Mouse (Mus musculus) liver, adult 2 months (tissue): Measurements from ENCODE around the gene Spata2. TPM values are rescaled to one million over a fixed set of nuclear protein-coding genes. Genes with fewer than 3 reads are reported as not detected.

Source experiments
- DNase-seq: peaks from one replicate; pipeline ENCODE4 v3.0.0-alpha.2; 2011; ENCODE audit warnings: low read depth, low spot score; ENCODE audit errors: extremely low read depth
- H3K27ac ChIP-seq: fragments of 200-500 bp; replicated peaks from 2 replicates; pipeline ENCODE4 v1.5.1; 2012; ENCODE audit warnings: low read depth, mild to moderate bottlenecking, control low read depth, inconsistent platforms, low read length; ENCODE audit not compliant: insufficient read depth
- H3K27me3 ChIP-seq: fragments of 200-500 bp; 2 replicates; pipeline ENCODE4 v1.6.1; 2012; ENCODE audit warnings: mild to moderate bottlenecking, moderate library complexity, low read length, inconsistent platforms; ENCODE audit not compliant: control insufficient read depth, insufficient read depth
- H3K36me3 ChIP-seq: fragments of 200-500 bp; 2 replicates; pipeline ENCODE4 v1.6.1; 2012; ENCODE audit warnings: low read length, inconsistent platforms; ENCODE audit not compliant: control insufficient read depth, insufficient read depth
- H3K4me1 ChIP-seq: fragments of 200-500 bp; 2 replicates; pipeline ENCODE4 v1.6.1; 2011; ENCODE audit warnings: low read length; ENCODE audit not compliant: control insufficient read depth, insufficient read depth
- H3K4me3 ChIP-seq: fragments of 200-500 bp; 2 replicates; pipeline ENCODE4 v1.5.1; 2011; ENCODE audit warnings: low read depth, mild to moderate bottlenecking, control low read depth, low read length, moderate library complexity; ENCODE audit not compliant: insufficient read depth
- H3K79me2 ChIP-seq: fragments of 200-500 bp; 2 replicates; pipeline ENCODE4 v1.6.1; 2012; ENCODE audit warnings: inconsistent platforms, mild to moderate bottlenecking, low read length, moderate library complexity; ENCODE audit not compliant: control insufficient read depth, insufficient read depth
- H3K9ac ChIP-seq: fragments of 200-500 bp; 2 replicates; pipeline ENCODE4 v1.6.1; 2012; ENCODE audit warnings: low read depth, mild to moderate bottlenecking, control low read depth, inconsistent platforms, low read length
- CTCF ChIP-seq: fragments of 200-500 bp; IDR thresholded peaks from 2 replicates; pipeline ENCODE4 v1.5.1; 2011; ENCODE audit warnings: low read depth, low read length, control low read depth
- POLR2A ChIP-seq: fragments of 200-500 bp; IDR thresholded peaks from 2 replicates; pipeline ENCODE4 v1.6.1; 2011; ENCODE audit warnings: low read length, control low read depth; ENCODE audit not compliant: insufficient read depth; ENCODE audit errors: extremely low read depth
- WGBS: fragments of 180-500 bp; shearing (Covaris S2); methylation state at CpG from one replicate; pipeline ENCODE4 v1.1.7; 2018; 5-methylcytosine and 5-hydroxymethylcytosine counted together
- polyA plus RNA-seq: library from polyadenylated mRNA; depleted of rRNA; stranded (reverse); fragments of >200 nt; gene quantifications from 2 replicates; pipeline ENCODE4 v1.2.3, GENCODE M21; 2012; rRNA removed
- total RNA-seq: library from RNA; depleted of rRNA; stranded (reverse); fragments of >200 nt; gene quantifications from 2 replicates; pipeline ENCODE4 v1.2.3, GENCODE M21; 2014; rRNA removed

The Spata2 gene
- total RNA-seq (2.5 and 3.1 TPM in 2 replicates), polyA plus RNA-seq (9.6 and 10.7 TPM in 2 replicates)

GRCm38 (mm10) chr2:167492713-167493636 lies at the start of gene Spata2:
Spata2 (minus strand) TSS chr2:167492887.
- H3K27me3 ChIP-seq = no peaks in the 10 kb centered on the region
- peaks cover 14% of the 10 kb centered on the region for H3K4me1 ChIP-seq
- peak within 1 kb of the TSS; percentile 70 for H3K4me3 ChIP-seq
- peak within 1 kb of the TSS; percentile 84 for H3K27ac ChIP-seq
- TF ChIP-seq CTCF = no peak
- TF ChIP-seq POLR2A = peak; percentile 40; the same call in 1 of the 2 replicates
- peak; percentile 77 for DNase-seq
- peak within 1 kb of the TSS; percentile 77 for H3K9ac ChIP-seq
- WGBS = 2% methylated on average over 63 of the region's 63 CpGs
- H3K36me3 ChIP-seq = no peaks in the 10 kb centered on the region
- H3K79me2 ChIP-seq = peaks cover 19% of the 10 kb centered on the region; the same call in 1 of the 2 replicates

GRCm38 (mm10) chr2:167542361-167542760 lies 49.7 kb upstream of the Spata2 start:
- 87% methylated on average over 4 of the region's 4 CpGs for WGBS
- Histone ChIP-seq H3K79me2 (0 out of 2 replicates have a peak, but pooled peaks cover 2% of the 10 kb centered on the region), H3K9ac (no peak overlapping the region), H3K4me1 (no peaks in the 10 kb centered on the region), H3K4me3 (no peak overlapping the region), H3K36me3 (no peaks in the 10 kb centered on the region), H3K27ac (no peak overlapping the region), H3K27me3 (no peaks in the 10 kb centered on the region)
- TF ChIP-seq CTCF (no peak), POLR2A (no peak)
- no peak for DNase-seq

- H3K27ac ChIP-seq = no peak overlapping the region
- no peak for DNase-seq
- no peaks in the 10 kb centered on the region for H3K36me3 ChIP-seq
- no peaks in the 10 kb centered on the region for H3K27me3 ChIP-seq
- H3K9ac ChIP-seq = 0 out of 2 replicates have a peak overlapping the region, but pooled peaks have one; percentile 5
- 0 out of 2 replicates have a peak, but pooled peaks cover 2% of the 10 kb centered on the region for H3K79me2 ChIP-seq
- H3K4me3 ChIP-seq = peak overlapping the region; percentile 13; the same call in 1 of the 2 replicates
- no peaks in the 10 kb centered on the region for H3K4me1 ChIP-seq
- no peak for TF ChIP-seq CTCF
- TF ChIP-seq POLR2A = no peak
- WGBS = 88% methylated on average over 12 of the region's 12 CpGs
Measured at GRCm38 (mm10) chr2:167541761-167542160, 49.1 kb upstream of the Spata2 start.

GRCm38 (mm10) chr2:167541324-167541723 lies 48.6 kb upstream of the Spata2 start:
- no peak for TF ChIP-seq CTCF
- no peak for TF ChIP-seq POLR2A
- 77% methylated on average over 6 of the region's 6 CpGs for WGBS
- Histone ChIP-seq H3K27ac (no peak overlapping the region), H3K4me1 (no peaks in the 10 kb centered on the region), H3K36me3 (no peaks in the 10 kb centered on the region), H3K9ac (peak overlapping the region; percentile 15), H3K79me2 (0 out of 2 replicates have a peak, but pooled peaks cover 2% of the 10 kb centered on the region), H3K27me3 (no peaks in the 10 kb centered on the region), H3K4me3 (peak overlapping the region; percentile 18; the same call in 1 of the 2 replicates)
- DNase-seq = no peak

- H3K4me3 ChIP-seq = peak overlapping the region; percentile 53
- H3K79me2 ChIP-seq = 0 out of 2 replicates have a peak, but pooled peaks cover 2% of the 10 kb centered on the region
- WGBS = 75% methylated on average over 12 of the region's 12 CpGs
- no peaks in the 10 kb centered on the region for H3K4me1 ChIP-seq
- peak overlapping the region; percentile 41; the same call in 1 of the 2 replicates for H3K9ac ChIP-seq
- TF ChIP-seq POLR2A (no peak), CTCF (no peak)
- H3K27ac ChIP-seq = no peak overlapping the region
- no peaks in the 10 kb centered on the region for H3K36me3 ChIP-seq
- DNase-seq = no peak
- H3K27me3 ChIP-seq = no peaks in the 10 kb centered on the region
Measured at GRCm38 (mm10) chr2:167540477-167541110, 47.9 kb upstream of the Spata2 start.
